Mouse (Mus musculus) brain, embryonic 18.5 days (tissue): ENCODE measurements at regions not wholly inside any gene's neighbourhood (a gene's known extent, or its start where the extent isn't known, plus 50 kb on each side); places are given as distances from the start of the nearest gene placed in this dataset.

Experiments used
- DNase-seq: peaks from one replicate; pipeline ENCODE4 v3.0.0-alpha.2; 2012; ENCODE audit warnings: low read depth, low spot score

GRCm38 (mm10) chr10:31076948-31077347, 234.3 kb upstream of the Hey2 start:
- DNase-seq: no peak

- no peak for DNase-seq
Observed at GRCm38 (mm10) chr10:31076415-31076814, 233.8 kb upstream of the Hey2 start.

- no peak for DNase-seq
Observed at GRCm38 (mm10) chr10:31074004-31074645, 231.5 kb upstream of the Hey2 start.

GRCm38 (mm10) chr10:31068668-31069223, 226.1 kb upstream of the Hey2 start:
- DNase-seq: no peak

- no peak for DNase-seq
Observed at GRCm38 (mm10) chr10:31062732-31063131, 220.1 kb upstream of the Hey2 start.

- DNase-seq: no peak
Observed at GRCm38 (mm10) chr10:31053260-31053659, 210.7 kb upstream of the Hey2 start.

GRCm38 (mm10) chr10:31051222-31051621, 208.6 kb upstream of the Hey2 start:
- DNase-seq: peak; percentile 10

GRCm38 (mm10) chr10:31049352-31049751, 206.8 kb upstream of the Hey2 start:
- no peak for DNase-seq

GRCm38 (mm10) chr10:31035611-31036010, 193.0 kb upstream of the Hey2 start:
- no peak for DNase-seq

GRCm38 (mm10) chr10:31034782-31035181, 192.2 kb upstream of the Hey2 start:
- DNase-seq: no peak

GRCm38 (mm10) chr10:31030676-31031075, 188.1 kb upstream of the Hey2 start:
- no peak for DNase-seq

- peak; percentile 26 for DNase-seq
Observed at GRCm38 (mm10) chr10:31026440-31026839, 183.8 kb upstream of the Hey2 start.

GRCm38 (mm10) chr10:31012669-31013358, 170.2 kb upstream of the Hey2 start:
- DNase-seq: no peak

- no peak for DNase-seq
Observed at GRCm38 (mm10) chr10:31009955-31010254, 167.3 kb upstream of the Hey2 start.

- DNase-seq: no peak
Observed at GRCm38 (mm10) chr10:31009128-31009954, 166.7 kb upstream of the Hey2 start.

GRCm38 (mm10) chr10:30998163-30998944, 155.8 kb upstream of the Hey2 start:
- DNase-seq: no peak

GRCm38 (mm10) chr10:30992167-30992566, 149.6 kb upstream of the Hey2 start:
- no peak for DNase-seq

GRCm38 (mm10) chr10:30980279-30980968, 137.8 kb upstream of the Hey2 start:
- no peak for DNase-seq

GRCm38 (mm10) chr10:30979766-30980165, 137.2 kb upstream of the Hey2 start:
- no peak for DNase-seq

GRCm38 (mm10) chr10:30966176-30966575, 123.6 kb upstream of the Hey2 start:
- no peak for DNase-seq

GRCm38 (mm10) chr10:30953825-30954224, 111.2 kb upstream of the Hey2 start:
- no peak for DNase-seq
